Mouse (Mus musculus) CH12.LX (cell line): ENCODE measurements around the gene Cmtm3. TPM values are rescaled to one million over a fixed set of nuclear protein-coding genes. Genes with fewer than 3 reads are reported as not detected.

Experiments
- DNase-seq: peaks from one replicate; pipeline ENCODE4 v3.0.0-alpha.2; 2013; ENCODE audit errors: extremely low read depth
- H3K27ac ChIP-seq: 2 replicates; pipeline ENCODE4 v1.5.1; 2012; ENCODE audit warnings: low read depth, mild to moderate bottlenecking, control low read depth, moderate library complexity; ENCODE audit not compliant: insufficient read depth
- H3K27me3 ChIP-seq: replicated peaks from 2 replicates; pipeline ENCODE3; 2012; ENCODE audit warnings: inconsistent platforms
- H3K36me3 ChIP-seq, 2 experiments: replicated peaks in 1 of 2; 2 replicates each; pipeline versions ENCODE3 to v1.6.1; 2012; ENCODE audit warnings: inconsistent platforms in 1 of 2, low read length in 1 of 2, mild to moderate bottlenecking in 1 of 2, mixed read lengths in 1 of 2, moderate library complexity in 1 of 2; ENCODE audit not compliant: control insufficient read depth in 1 of 2, insufficient read depth in 1 of 2
- H3K4me1 ChIP-seq, 2 experiments: 2 replicates each; pipeline ENCODE4 v1.6.1; 2012; ENCODE audit warnings: inconsistent platforms in 1 of 2, moderate library complexity in 1 of 2; ENCODE audit not compliant: insufficient read depth in 2 of 2, control insufficient read depth in 1 of 2
- H3K4me2 ChIP-seq: 2 replicates; pipeline ENCODE4 v1.6.1; 2012; ENCODE audit warnings: low read depth, mild to moderate bottlenecking, control low read depth; ENCODE audit not compliant: poor library complexity, insufficient read depth, severe bottlenecking
- H3K4me3 ChIP-seq, 3 experiments: fragments of 150-350 bp in 1 of 3; sonication (generic) in 1 of 3; replicated peaks in 1 of 3; 2 replicates each; pipeline versions ENCODE3 to v1.5.1; 2011 to 2012; ENCODE audit warnings: low read depth in 2 of 3, low read length in 2 of 3, mild to moderate bottlenecking in 2 of 3, moderate library complexity in 2 of 3, control low read depth in 1 of 3, improper control_type of control experiment in 1 of 3, inconsistent platforms in 1 of 3, mixed read lengths in 1 of 3; ENCODE audit not compliant: poor library complexity in 1 of 3
- H3K79me2 ChIP-seq: replicated peaks from 2 replicates; pipeline ENCODE4 v1.6.1; 2012; ENCODE audit warnings: mild to moderate bottlenecking, moderate library complexity; ENCODE audit not compliant: control insufficient read depth, poor library complexity, insufficient read depth, severe bottlenecking; ENCODE audit errors: extremely low read depth
- H3K9ac ChIP-seq: 2 replicates; pipeline ENCODE4 v1.6.1; 2012; ENCODE audit warnings: low read depth, mild to moderate bottlenecking, control low read depth, moderate library complexity; ENCODE audit not compliant: insufficient read depth
- H3K9me3 ChIP-seq: replicated peaks from 2 replicates; pipeline ENCODE3; 2012; ENCODE audit warnings: low read length, inconsistent platforms, mixed read lengths
- BHLHE40 ChIP-seq: IDR thresholded peaks from 2 replicates; pipeline ENCODE4 v1.6.1; 2011; ENCODE audit warnings: mild to moderate bottlenecking, low read depth, low read length, improper control_type of control experiment
- CHD1 ChIP-seq: IDR thresholded peaks from 2 replicates; pipeline ENCODE4 v1.6.1; 2012; ENCODE audit warnings: low read depth, low read length, improper control_type of control experiment, inconsistent platforms
- CHD2 ChIP-seq: IDR thresholded peaks from 2 replicates; pipeline ENCODE4 v1.6.1; 2011; ENCODE audit warnings: low read length, improper control_type of control experiment
- CTCF ChIP-seq, 2 experiments: IDR thresholded peaks in 1 of 2; conservative IDR thresholded peaks in 1 of 2; 2 replicates each; pipeline ENCODE4 v1.5.1; 2011 to 2012; ENCODE audit warnings: low read depth in 2 of 2, low read length in 2 of 2, improper control_type of control experiment in 1 of 2, inconsistent platforms in 1 of 2, mild to moderate bottlenecking in 1 of 2, moderate library complexity in 1 of 2
- E2F4 ChIP-seq: IDR thresholded peaks from 2 replicates; pipeline ENCODE4 v1.6.1; 2011; ENCODE audit warnings: low read depth, low read length, improper control_type of control experiment; ENCODE audit not compliant: insufficient replicate concordance
- ELF1 ChIP-seq: IDR thresholded peaks from 2 replicates; pipeline ENCODE4 v1.6.1; 2014; ENCODE audit warnings: low read depth, mild to moderate bottlenecking, inconsistent platforms, low read length, improper control_type of control experiment
- EP300 ChIP-seq: IDR thresholded peaks from 2 replicates; pipeline ENCODE4 v1.6.1; 2011; ENCODE audit warnings: low read length, improper control_type of control experiment
- HCFC1 ChIP-seq: IDR thresholded peaks from 2 replicates; pipeline ENCODE4 v1.6.1; 2012; ENCODE audit warnings: low read depth, mild to moderate bottlenecking, inconsistent platforms, low read length, improper control_type of control experiment
- IRF4 ChIP-seq: IDR thresholded peaks from 2 replicates; pipeline ENCODE4 v1.6.1; 2014; ENCODE audit warnings: low read depth, mild to moderate bottlenecking, inconsistent platforms, low read length, improper control_type of control experiment
- JUND ChIP-seq: conservative IDR thresholded peaks from 2 replicates; pipeline ENCODE4 v1.6.1; 2011; ENCODE audit warnings: low read depth, low read length, improper control_type of control experiment
- KAT2A ChIP-seq: IDR thresholded peaks from 2 replicates; pipeline ENCODE4 v1.6.1; 2012; ENCODE audit warnings: low read length, improper control_type of control experiment, inconsistent platforms; ENCODE audit not compliant: insufficient replicate concordance
- MAFK ChIP-seq: IDR thresholded peaks from 2 replicates; pipeline ENCODE4 v1.6.1; 2011; ENCODE audit warnings: low read length, improper control_type of control experiment; ENCODE audit not compliant: insufficient replicate concordance
- MAX ChIP-seq: IDR thresholded peaks from 2 replicates; pipeline ENCODE4 v1.6.1; 2011; ENCODE audit warnings: low read length, improper control_type of control experiment
- MEF2A ChIP-seq: IDR thresholded peaks from 2 replicates; pipeline ENCODE4 v1.6.1; 2014; ENCODE audit warnings: low read depth, mild to moderate bottlenecking, inconsistent platforms, low read length, improper control_type of control experiment, borderline replicate concordance
- MXI1 ChIP-seq: IDR thresholded peaks from 2 replicates; pipeline ENCODE4 v1.6.1; 2011; ENCODE audit warnings: mild to moderate bottlenecking, low read depth, low read length, improper control_type of control experiment
- MYC ChIP-seq: IDR thresholded peaks from 2 replicates; pipeline ENCODE4 v1.6.1; 2011; ENCODE audit warnings: low read depth, mild to moderate bottlenecking, improper control_type of control experiment, low read length
- NELFE ChIP-seq: IDR thresholded peaks from 2 replicates; pipeline ENCODE4 v1.6.1; 2011; ENCODE audit warnings: low read depth, low read length, improper control_type of control experiment
- NRF1 ChIP-seq: IDR thresholded peaks from 2 replicates; pipeline ENCODE4 v1.6.1; 2014; ENCODE audit warnings: low read depth, mild to moderate bottlenecking, inconsistent platforms, low read length, improper control_type of control experiment, moderate library complexity
- PAX5 ChIP-seq: IDR thresholded peaks from 2 replicates; pipeline ENCODE4 v1.6.1; 2012; ENCODE audit warnings: low read length, inconsistent platforms, mixed read lengths
- POLR2A ChIP-seq: IDR thresholded peaks from 2 replicates; pipeline ENCODE4 v1.6.1; 2011; ENCODE audit warnings: low read depth, mild to moderate bottlenecking, improper control_type of control experiment, low read length
- POLR2AphosphoS2 ChIP-seq: IDR thresholded peaks from 2 replicates; pipeline ENCODE4 v1.6.1; 2011; ENCODE audit warnings: low read depth, low read length, improper control_type of control experiment
- RAD21 ChIP-seq: IDR thresholded peaks from 2 replicates; pipeline ENCODE4 v1.6.1; 2011; ENCODE audit warnings: low read depth, mild to moderate bottlenecking, low read length, improper control_type of control experiment, moderate library complexity
- RCOR1 ChIP-seq: conservative IDR thresholded peaks from 2 replicates; pipeline ENCODE4 v1.6.1; 2012; ENCODE audit warnings: low read depth, mild to moderate bottlenecking, inconsistent platforms, low read length, improper control_type of control experiment
- SMC3 ChIP-seq: IDR thresholded peaks from 2 replicates; pipeline ENCODE4 v1.6.1; 2011; ENCODE audit warnings: low read depth, low read length, improper control_type of control experiment
- TBP ChIP-seq: conservative IDR thresholded peaks from 2 replicates; pipeline ENCODE4 v1.6.1; 2011; ENCODE audit warnings: low read depth, low read length, improper control_type of control experiment
- TCF12 ChIP-seq: IDR thresholded peaks from 2 replicates; pipeline ENCODE4 v1.6.1; 2014; ENCODE audit warnings: low read depth, mild to moderate bottlenecking, inconsistent platforms, low read length, improper control_type of control experiment
- UBTF ChIP-seq: IDR thresholded peaks from 2 replicates; pipeline ENCODE4 v1.6.1; 2012; ENCODE audit warnings: low read depth, mild to moderate bottlenecking, inconsistent platforms, low read length, improper control_type of control experiment, moderate library complexity
- USF1 ChIP-seq: IDR thresholded peaks from 2 replicates; pipeline ENCODE4 v1.6.1; 2014; ENCODE audit warnings: low read depth, mild to moderate bottlenecking, inconsistent platforms, low read length, improper control_type of control experiment
- USF2 ChIP-seq: conservative IDR thresholded peaks from 2 replicates; pipeline ENCODE4 v1.6.1; 2011; ENCODE audit warnings: low read depth, low read length, improper control_type of control experiment
- ZC3H11A ChIP-seq: IDR thresholded peaks from 2 replicates; pipeline ENCODE4 v1.6.1; 2012; ENCODE audit warnings: low read depth, mild to moderate bottlenecking, inconsistent platforms, low read length, improper control_type of control experiment
- ZMIZ1 ChIP-seq: IDR thresholded peaks from 2 replicates; pipeline ENCODE4 v1.6.1; 2012; ENCODE audit warnings: low read depth, mild to moderate bottlenecking, inconsistent platforms, low read length, improper control_type of control experiment
- ZNF384 ChIP-seq: IDR thresholded peaks from 2 replicates; pipeline ENCODE4 v1.6.1; 2012; ENCODE audit warnings: low read depth, low read length, improper control_type of control experiment, inconsistent platforms
- dilution Hi-C: fragments of 300-500 bp; cut with MboI; formaldehyde crosslinking; loops from 2 replicates; pipeline ENCODE4 v1.14.3; 2020; ENCODE audit warnings: low sequenced_read_pairs; ENCODE audit not compliant: extremely low pct_unique_long_range_greater_than_20kb, extremely low pct_ligation_motif_present
- in situ Hi-C: fragments of 300-500 bp; cut with MboI; formaldehyde crosslinking; loops from 3 replicates; pipeline ENCODE4 v1.14.3; 2019; ENCODE audit warnings: low sequenced_read_pairs, low pct_ligation_motif_present, low pct_unique_long_range_greater_than_20kb, mixed read lengths
- polyA plus RNA-seq: library from polyadenylated mRNA; unstranded; fragments of >175 nt; gene quantifications from 2 replicates; pipeline ENCODE4 v1.2.1, GENCODE M21; 2012; ENCODE audit warnings: low read depth; ENCODE audit not compliant: insufficient read length
- total RNA-seq, 2 experiments: library from RNA; depleted of rRNA; stranded (reverse); fragments of 300-350 nt in 1 of 2; fragments of >200 nt in 1 of 2; gene quantifications; 2 replicates each; pipeline ENCODE4 v1.2.3; 2012 to 2014

The Cmtm3 gene
- total and polyA plus RNA-seq, 3 experiments = 3.9 to 11.0 (median 4.3) TPM

DNA sequence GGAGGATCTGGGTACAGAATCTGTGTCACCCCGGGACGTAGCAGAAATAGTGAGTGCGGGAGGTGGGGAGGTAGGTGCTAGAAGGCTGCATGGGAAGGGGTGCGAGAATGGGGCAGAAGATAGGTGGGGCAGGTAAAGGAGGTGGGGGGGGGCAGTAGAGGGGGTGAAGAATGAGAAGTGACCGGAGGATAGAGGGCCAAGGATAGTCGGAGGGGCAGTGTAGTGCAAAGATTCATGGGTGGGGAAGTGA lies 698 bp downstream of the Cmtm3 start:
- DNase-seq = no peak
- H3K79me2 ChIP-seq = no peaks in the 10 kb centered on the region
- H3K27me3 ChIP-seq = no peaks in the 10 kb centered on the region
- peaks cover 3 to 30% of the 10 kb centered on the region in 2 experiments; a peak in 2 of 4 replicates for H3K4me1 ChIP-seq
- H3K9ac ChIP-seq = peak overlapping the region; percentile 85
- in situ Hi-C loops = loop anchor here (5.0 to 10.0 kb wide), 2 partner anchors 67 to 95 kb away; partner anchors contain the start of gene Tk2
- dilution Hi-C loops = no loop called here
- no peaks in the 10 kb centered on the region for H3K9me3 ChIP-seq
- peak overlapping the region; percentile 61 to 92 (median 63) for H3K4me3 ChIP-seq
- H3K4me2 ChIP-seq = peak overlapping the region; percentile 85
- no peak overlapping the region for H3K27ac ChIP-seq
- TF ChIP-seq TCF12 (no peak), NRF1 (no peak)
- H3K36me3 ChIP-seq = peaks cover 0 to 9% of the 10 kb centered on the region in 2 experiments

DNA sequence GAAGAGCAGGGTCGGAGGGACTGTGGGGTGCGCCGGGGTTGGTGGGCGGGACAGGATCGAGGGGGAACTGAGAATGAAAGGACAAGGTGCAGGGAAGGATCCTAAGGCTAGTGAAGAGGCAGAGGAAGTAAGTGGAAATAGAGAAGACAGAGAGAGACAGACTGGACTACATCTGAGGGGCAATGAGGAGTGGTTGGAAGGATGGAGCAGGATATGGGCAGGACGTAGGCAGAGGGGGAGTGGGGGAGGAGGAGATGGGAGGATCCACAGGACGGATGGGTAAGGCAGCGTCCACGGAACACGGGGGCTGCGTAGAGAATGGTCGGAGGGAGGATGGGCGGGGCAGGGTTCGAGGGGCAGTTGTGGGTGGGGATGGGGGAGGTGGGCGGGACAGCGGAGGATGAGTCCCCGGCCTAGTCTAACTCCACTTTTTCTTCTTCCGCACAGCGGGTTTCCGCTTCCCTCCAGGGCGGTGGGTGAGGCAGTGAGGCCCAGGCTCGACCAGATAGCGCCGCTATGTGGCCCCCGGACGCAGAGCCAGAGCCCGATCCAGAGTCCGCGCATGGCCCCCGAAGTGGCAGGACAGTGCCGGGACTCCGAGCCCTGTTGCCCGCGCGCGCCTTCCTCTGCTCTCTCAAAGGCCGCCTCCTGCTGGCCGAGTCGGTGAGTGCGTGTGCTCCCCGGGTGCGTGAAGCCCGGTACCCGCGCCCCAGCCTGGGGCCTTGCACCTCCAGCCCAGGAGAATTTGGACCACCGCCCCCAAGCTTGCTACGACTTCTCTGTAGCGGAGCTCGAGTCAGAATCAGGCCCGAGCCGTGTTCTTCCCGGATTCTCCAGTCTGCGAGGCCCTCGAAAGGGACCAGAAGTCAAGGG lies 1.3 kb downstream of the Cmtm3 start:
- H3K9me3 ChIP-seq = no peaks in the 10 kb centered on the region
- peaks cover 3 to 30% of the 10 kb centered on the region in 2 experiments; a peak in 2 of 4 replicates for H3K4me1 ChIP-seq
- peak; percentile 74 for DNase-seq
- H3K27ac ChIP-seq = no peak overlapping the region
- in situ Hi-C loops = loop anchor here (5.0 kb wide), 1 partner anchor 67 kb away; no protein-coding TSS in a partner anchor
- peak overlapping the region; percentile 85 for H3K4me2 ChIP-seq
- no peaks in the 10 kb centered on the region for H3K79me2 ChIP-seq
- H3K4me3 ChIP-seq = peak overlapping the region; percentile 61 to 92 (median 63)
- H3K9ac ChIP-seq = peak overlapping the region; percentile 85
- dilution Hi-C loops = no loop called here
- H3K36me3 ChIP-seq = peaks cover 0 to 15% of the 10 kb centered on the region in 2 experiments
- H3K27me3 ChIP-seq = no peaks in the 10 kb centered on the region
- 0 out of 2 replicates have a peak, but pooled peaks have one; percentile 40 for TF ChIP-seq ZMIZ1
- no peak for TF ChIP-seq USF2
- TF ChIP-seq ELF1 = peak; percentile 65
- TF ChIP-seq POLR2AphosphoS2 = no peak
- TF ChIP-seq USF1 = no peak
- no peak for TF ChIP-seq BHLHE40
- TF ChIP-seq PAX5 = no peak
- TF ChIP-seq IRF4 = peak; percentile 42
- no peak for TF ChIP-seq MXI1
- no peak for TF ChIP-seq MAFK
- TF ChIP-seq NELFE = peak; percentile 64
- peak; percentile 49 for TF ChIP-seq SMC3
- no peak for TF ChIP-seq TBP
- no peak for TF ChIP-seq ZC3H11A
- no peak for TF ChIP-seq E2F4
- TF ChIP-seq MAX = no peak
- TF ChIP-seq MEF2A = no peak
- TF ChIP-seq UBTF = peak; percentile 77; the same call in 1 of the 2 replicates
- TF ChIP-seq MYC = no peak; the same call in 1 of the 2 replicates
- peak; percentile 51; the same call in 1 of the 2 replicates for TF ChIP-seq HCFC1
- no peak for TF ChIP-seq JUND
- TF ChIP-seq POLR2A = peak; percentile 63
- TF ChIP-seq CHD1 = no peak
- TF ChIP-seq CTCF (conservative IDR thresholded peaks at IDR 0.05 in 1 of 2, IDR thresholded peaks at IDR 0.05 in 1 of 2; ENCODE audit: low read depth in 2 of 2, low read length in 2 of 2) = peak in 1 of 2 experiments; percentile 72; a peak in 2 of 4 replicates
- TF ChIP-seq KAT2A = 0 out of 2 replicates have a peak, but pooled peaks have one; percentile 12
- no peak for TF ChIP-seq CHD2
- no peak for TF ChIP-seq EP300
- no peak for TF ChIP-seq ZNF384
- peak; percentile 25; the same call in 1 of the 2 replicates for TF ChIP-seq TCF12
- TF ChIP-seq RCOR1 = no peak
- TF ChIP-seq RAD21 = peak; percentile 29
